Mouse (Mus musculus) embryonic facial prominence, embryonic 12.5 days (tissue): ENCODE measurements at regions not wholly inside any gene's neighbourhood (a gene's known extent, or its start where the extent isn't known, plus 50 kb on each side); places are given as distances from the start of the nearest gene placed in this dataset.

ENCODE experiments used
- ATAC-seq: fragments of 200-750 bp; cut with Nextera tagmentation; 2 replicates; pipeline ENCODE4 v1.8.0; 2017; ENCODE audit not compliant: insufficient number of reproducible peaks, insufficient read depth, low FRiP score, low TSS enrichment
- H3K27ac ChIP-seq: fragments of 300-500 bp; sonication (generic); 2 replicates; pipeline ENCODE4 v1.5.1; 2016; ENCODE audit warnings: mild to moderate bottlenecking
- H3K27me3 ChIP-seq: fragments of 300-500 bp; sonication (generic); 2 replicates; pipeline ENCODE4 v1.6.1; 2016; ENCODE audit warnings: mild to moderate bottlenecking, moderate library complexity
- H3K36me3 ChIP-seq: fragments of 300-500 bp; sonication (generic); 2 replicates; pipeline ENCODE4 v1.6.1; 2016; ENCODE audit warnings: mild to moderate bottlenecking
- H3K4me1 ChIP-seq: fragments of 300-500 bp; sonication (generic); 2 replicates; pipeline ENCODE4 v1.6.1; 2016
- H3K4me2 ChIP-seq: fragments of 300-500 bp; sonication (generic); replicated peaks from 2 replicates; pipeline ENCODE4 v1.6.1; 2016; ENCODE audit warnings: mild to moderate bottlenecking, moderate library complexity
- H3K4me3 ChIP-seq: fragments of 300-500 bp; sonication (generic); 2 replicates; pipeline ENCODE4 v1.5.1; 2016; ENCODE audit warnings: mild to moderate bottlenecking
- H3K9ac ChIP-seq: fragments of 300-500 bp; sonication (generic); 2 replicates; pipeline ENCODE4 v1.6.1; 2016; ENCODE audit warnings: mild to moderate bottlenecking, moderate library complexity
- H3K9me3 ChIP-seq: fragments of 300-500 bp; sonication (generic); 2 replicates; pipeline ENCODE4 v1.6.1; 2016; ENCODE audit warnings: mild to moderate bottlenecking, moderate library complexity
- WGBS: fragments of 180-500 bp; shearing (Covaris S2); methylation state at CpG from one replicate; pipeline ENCODE4 v1.1.7; 2016; 5-methylcytosine and 5-hydroxymethylcytosine counted together

DNA sequence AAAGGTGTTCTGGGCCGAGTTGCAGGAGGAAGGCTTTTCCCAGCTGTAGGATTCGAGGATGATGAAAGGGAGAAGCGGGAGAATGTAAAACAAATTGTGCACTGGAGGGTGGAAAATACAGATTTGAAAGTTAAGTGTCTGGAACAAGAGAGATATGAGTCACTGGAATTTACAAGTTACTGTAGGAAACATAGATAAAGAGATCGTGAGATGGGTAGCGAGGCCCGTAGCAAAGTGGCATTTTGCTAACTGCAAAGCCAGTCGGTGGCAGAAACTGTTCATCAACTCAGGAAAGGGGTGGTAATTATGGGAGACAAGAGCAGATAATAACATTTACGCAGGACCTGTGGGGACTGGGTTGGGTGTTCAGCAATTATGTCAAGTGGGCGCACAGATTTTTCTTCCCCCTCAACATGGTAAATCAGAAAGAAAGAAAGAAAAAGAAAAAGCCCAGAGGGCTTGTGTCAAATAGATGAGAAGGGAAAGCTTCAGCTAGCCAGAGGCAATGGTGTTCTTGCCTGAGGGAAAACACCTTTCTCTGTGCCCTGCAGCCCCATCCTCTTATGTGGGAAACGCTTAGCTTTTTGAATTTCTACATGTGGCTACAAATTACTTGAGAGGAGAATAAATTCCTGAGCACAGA, 87.2 kb downstream of the Foxb1 start:
- Histone ChIP-seq H3K4me3 (no peak overlapping the region), H3K9me3 (no peaks in the 10 kb centered on the region), H3K27me3 (peaks cover 31% of the 10 kb centered on the region), H3K4me1 (peaks cover 10% of the 10 kb centered on the region), H3K9ac (no peak overlapping the region), H3K4me2 (no peak overlapping the region), H3K27ac (no peak overlapping the region), H3K36me3 (no peaks in the 10 kb centered on the region)
- no peak for ATAC-seq
- WGBS, result 67% methylated on average over 10 of the region's 10 CpGs

DNA sequence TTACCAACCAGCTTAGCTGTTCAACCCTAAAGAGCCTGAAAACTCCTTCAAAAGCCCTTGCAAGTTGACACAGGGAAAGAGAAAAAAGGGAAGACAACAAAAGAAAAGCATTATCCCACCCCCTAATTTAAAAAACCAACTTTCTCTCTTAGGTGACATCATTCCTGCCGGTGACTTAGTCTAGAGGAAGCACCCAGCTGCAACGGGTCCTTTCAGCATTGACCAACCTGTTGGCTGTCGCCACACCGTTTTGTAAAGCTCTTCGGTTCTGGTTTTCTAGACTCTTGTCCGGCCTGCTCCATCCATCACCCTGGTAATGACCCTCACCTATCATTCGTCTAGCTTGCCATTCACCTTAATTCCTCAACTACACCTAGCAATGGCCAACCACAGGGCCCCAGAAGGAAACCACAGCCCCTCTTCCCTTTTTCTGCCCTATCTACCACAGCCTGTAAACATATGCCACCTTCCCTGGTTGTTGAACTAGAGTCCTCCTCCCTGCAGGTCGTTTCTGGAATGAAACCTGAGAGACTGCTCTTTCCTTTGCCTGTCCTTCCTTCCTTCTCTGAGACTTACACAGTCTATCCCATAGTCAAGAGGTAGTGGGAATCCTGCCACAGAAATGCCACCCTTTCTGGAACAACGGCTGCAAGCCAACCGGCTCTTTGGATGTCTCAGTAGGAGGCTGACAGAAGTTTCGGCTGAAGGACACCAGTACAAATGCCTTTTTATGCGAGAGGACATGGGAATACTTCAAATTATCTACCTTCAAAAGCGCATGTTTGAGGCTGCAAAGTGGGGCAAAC, 87.9 kb downstream of the Foxb1 start:
- H3K4me2 ChIP-seq, result no peak overlapping the region
- H3K9me3 ChIP-seq, result no peaks in the 10 kb centered on the region
- H3K36me3 ChIP-seq, result no peaks in the 10 kb centered on the region
- no peak overlapping the region for H3K4me3 ChIP-seq
- H3K9ac ChIP-seq, result no peak overlapping the region
- peaks cover 10% of the 10 kb centered on the region for H3K4me1 ChIP-seq
- no peak overlapping the region for H3K27ac ChIP-seq
- H3K27me3 ChIP-seq, result peaks cover 38% of the 10 kb centered on the region
- no peak for ATAC-seq
- 75% methylated on average over 13 of the region's 13 CpGs for WGBS

DNA sequence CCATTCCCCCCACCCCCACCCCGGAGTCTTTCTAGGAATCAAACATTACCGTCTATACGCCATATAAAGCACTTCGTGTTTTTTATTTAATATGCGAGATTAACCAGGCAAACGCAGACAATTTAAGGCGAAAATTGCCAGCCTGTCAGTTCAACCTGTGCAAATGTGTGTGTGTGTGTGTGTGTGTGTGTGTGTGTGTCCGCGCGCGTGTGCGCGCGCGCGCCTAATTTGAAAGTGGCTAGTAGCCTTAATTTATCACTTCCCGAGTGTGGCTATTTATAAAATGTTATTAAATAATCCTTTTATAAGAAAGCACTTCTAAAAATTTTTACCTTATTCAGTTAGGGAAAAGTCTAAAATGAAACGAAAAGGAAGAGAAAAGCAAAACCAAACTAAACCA, 89.5 kb downstream of the Foxb1 start:
- Histone ChIP-seq H3K4me2 (peak overlapping the region; percentile 44), H3K27ac (no peak overlapping the region), H3K9me3 (no peaks in the 10 kb centered on the region), H3K4me3 (peak overlapping the region; percentile 22), H3K4me1 (peaks cover 10% of the 10 kb centered on the region), H3K27me3 (peaks cover 53% of the 10 kb centered on the region), H3K9ac (no peak overlapping the region), H3K36me3 (no peaks in the 10 kb centered on the region)
- ATAC-seq, result no peak
- WGBS, result 2% methylated on average over 18 of the region's 18 CpGs

DNA sequence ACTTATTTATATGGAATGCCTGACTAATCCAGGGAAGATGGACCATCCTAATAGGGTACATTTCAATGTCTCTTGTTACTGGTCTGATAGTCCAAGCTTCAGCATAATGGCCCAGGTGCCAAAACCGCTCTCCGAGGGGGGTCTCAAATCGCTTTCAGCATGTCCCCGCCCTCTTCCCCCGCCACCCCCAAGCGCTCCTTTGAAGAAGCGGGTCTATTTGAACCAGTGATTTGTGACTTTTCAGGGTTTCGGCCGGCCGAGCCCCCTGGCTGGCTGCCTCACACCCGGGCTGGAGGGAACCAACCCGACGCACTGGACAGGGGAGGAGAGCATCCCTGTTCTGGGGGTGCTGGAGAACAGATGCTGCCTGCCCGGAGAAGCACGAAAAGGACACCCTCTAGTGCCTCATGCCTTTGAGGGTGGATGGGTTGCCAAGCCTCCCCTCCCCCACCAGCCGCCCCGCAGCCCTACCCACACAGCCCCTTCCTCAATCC, 90.1 kb downstream of the Foxb1 start:
- H3K27me3 ChIP-seq, result peaks cover 53% of the 10 kb centered on the region
- H3K27ac ChIP-seq, result no peak overlapping the region
- no peak for ATAC-seq

DNA sequence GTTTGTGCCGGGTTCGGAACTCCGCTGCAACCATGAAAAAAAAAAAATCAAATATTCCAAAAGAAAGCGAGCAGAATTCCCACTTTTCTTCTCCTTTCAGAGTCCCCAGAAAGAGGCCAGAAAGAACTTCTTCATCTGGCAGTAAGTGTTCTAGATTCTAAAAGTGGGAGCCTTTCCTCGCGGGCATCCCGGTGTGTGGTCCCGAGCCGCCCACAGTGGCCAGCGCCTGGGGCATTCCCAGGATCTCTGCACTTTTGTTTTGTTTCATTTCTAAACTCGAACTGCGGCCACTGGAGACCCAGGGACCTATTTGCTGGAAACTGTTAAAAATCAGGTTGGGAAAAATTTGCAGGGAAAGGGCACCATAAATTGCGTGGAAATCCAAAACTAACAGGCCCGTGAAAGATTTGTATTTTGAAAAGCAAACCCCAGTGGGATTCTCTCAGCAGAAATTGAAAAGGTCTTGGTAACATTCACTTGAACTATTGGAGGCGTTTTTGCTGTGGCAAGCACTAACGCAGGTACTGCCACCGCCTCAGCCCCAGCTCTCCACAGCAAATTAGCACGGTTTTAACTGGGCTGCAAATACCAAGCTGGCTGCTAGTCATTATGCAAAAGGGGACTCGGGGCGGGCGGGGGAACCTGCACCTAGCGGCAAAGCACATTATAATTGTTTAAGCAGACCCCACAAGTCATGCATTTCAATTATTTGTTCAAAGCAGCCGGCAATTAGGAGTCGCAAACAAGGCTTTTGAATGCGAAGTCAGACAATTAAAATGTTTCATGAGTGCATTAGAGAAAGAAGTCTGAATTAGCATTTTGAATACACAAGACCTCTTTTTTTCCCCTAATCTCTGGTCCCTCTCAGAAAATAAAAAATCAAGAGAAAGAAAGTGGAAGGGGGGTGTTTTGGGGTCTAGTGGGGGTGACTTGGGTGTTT, 90.9 kb downstream of the Foxb1 start:
- peaks cover 53% of the 10 kb centered on the region for H3K27me3 ChIP-seq
- H3K27ac ChIP-seq, result no peak overlapping the region
- no peak for ATAC-seq
- peak overlapping the region; percentile 44 for H3K4me2 ChIP-seq
- peaks cover 10% of the 10 kb centered on the region for H3K4me1 ChIP-seq
- WGBS, result 2% methylated on average over 25 of the region's 25 CpGs
- H3K4me3 ChIP-seq, result peak overlapping the region; percentile 22; the same call in 1 of the 2 replicates
- H3K9ac ChIP-seq, result no peak overlapping the region
- no peaks in the 10 kb centered on the region for H3K36me3 ChIP-seq
- H3K9me3 ChIP-seq, result no peaks in the 10 kb centered on the region

More for the DNA sequence above, 90.1 kb downstream of the Foxb1 start:
- Histone ChIP-seq H3K4me2 (peak overlapping the region; percentile 44), H3K36me3 (no peaks in the 10 kb centered on the region), H3K9me3 (no peaks in the 10 kb centered on the region), H3K9ac (no peak overlapping the region), H3K4me1 (peaks cover 10% of the 10 kb centered on the region), H3K4me3 (peak overlapping the region; percentile 22)
- 0% methylated on average over 17 of the region's 17 CpGs for WGBS

DNA sequence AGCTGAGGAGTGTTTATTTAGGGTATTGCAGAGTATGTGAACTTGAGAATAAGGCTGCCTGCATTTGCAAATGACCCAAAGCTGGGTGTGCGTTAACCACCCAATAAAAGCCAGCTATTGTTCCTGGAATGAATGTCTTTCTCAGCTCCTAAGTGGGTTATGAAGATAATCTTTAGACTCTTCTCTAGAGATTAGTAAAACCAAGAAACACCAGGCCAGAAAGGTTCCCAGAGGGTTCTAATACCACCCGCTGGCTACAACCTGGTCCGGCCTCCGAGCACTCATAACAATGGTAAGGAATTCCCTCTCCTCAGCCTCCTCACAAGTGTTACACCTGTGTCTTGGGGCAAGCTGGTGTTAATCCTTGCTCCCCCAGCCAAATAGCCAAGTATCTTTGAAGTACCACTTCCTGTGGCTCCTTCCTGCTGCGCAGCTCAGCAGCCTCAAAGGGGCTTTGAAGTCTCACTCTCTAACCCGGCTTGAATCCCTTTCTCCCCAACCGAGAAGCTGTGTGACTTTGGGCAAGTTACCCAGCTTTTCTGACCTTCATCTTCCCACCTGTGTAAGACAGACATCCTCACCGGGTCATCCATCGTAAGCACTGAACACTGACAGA, 92.2 kb downstream of the Foxb1 start:
- 4% methylated on average over 9 of the region's 9 CpGs for WGBS
- no peak overlapping the region for H3K9ac ChIP-seq
- H3K4me2 ChIP-seq, result no peak overlapping the region
- H3K4me1 ChIP-seq, result peaks cover 10% of the 10 kb centered on the region
- no peak overlapping the region for H3K27ac ChIP-seq
- peaks cover 53% of the 10 kb centered on the region for H3K27me3 ChIP-seq
- no peaks in the 10 kb centered on the region for H3K9me3 ChIP-seq
- no peak for ATAC-seq
- H3K36me3 ChIP-seq, result no peaks in the 10 kb centered on the region
- H3K4me3 ChIP-seq, result no peak overlapping the region

DNA sequence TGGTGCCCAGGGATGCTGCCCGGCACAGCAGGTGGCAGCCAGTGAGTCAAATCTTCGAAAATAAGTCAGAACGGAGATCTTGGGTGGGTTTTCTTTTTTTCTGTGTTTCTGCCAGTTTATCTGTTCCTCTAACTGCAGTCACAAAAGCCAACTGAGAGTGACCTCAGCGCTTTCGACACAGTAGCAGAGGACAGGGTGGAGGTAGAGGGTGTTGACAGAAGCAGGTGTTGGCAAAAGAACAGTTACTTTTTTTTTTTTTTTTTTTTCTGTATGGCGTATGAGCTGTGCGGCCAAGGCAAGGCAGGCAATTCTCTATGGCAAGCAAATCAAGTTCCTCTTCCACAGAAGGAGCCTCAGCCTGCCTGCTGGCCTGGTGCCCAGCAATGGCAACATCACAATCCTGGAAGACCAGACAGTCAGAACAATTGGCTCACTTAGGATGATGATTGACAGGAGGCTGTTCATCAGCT, 93.6 kb downstream of the Foxb1 start:
- Histone ChIP-seq H3K4me3 (no peak overlapping the region), H3K9me3 (no peaks in the 10 kb centered on the region), H3K36me3 (no peaks in the 10 kb centered on the region), H3K9ac (no peak overlapping the region), H3K27ac (no peak overlapping the region), H3K4me1 (peaks cover 10% of the 10 kb centered on the region), H3K4me2 (no peak overlapping the region), H3K27me3 (peaks cover 44% of the 10 kb centered on the region)
- no peak for ATAC-seq
- 69% methylated on average over 7 of the region's 7 CpGs for WGBS

DNA sequence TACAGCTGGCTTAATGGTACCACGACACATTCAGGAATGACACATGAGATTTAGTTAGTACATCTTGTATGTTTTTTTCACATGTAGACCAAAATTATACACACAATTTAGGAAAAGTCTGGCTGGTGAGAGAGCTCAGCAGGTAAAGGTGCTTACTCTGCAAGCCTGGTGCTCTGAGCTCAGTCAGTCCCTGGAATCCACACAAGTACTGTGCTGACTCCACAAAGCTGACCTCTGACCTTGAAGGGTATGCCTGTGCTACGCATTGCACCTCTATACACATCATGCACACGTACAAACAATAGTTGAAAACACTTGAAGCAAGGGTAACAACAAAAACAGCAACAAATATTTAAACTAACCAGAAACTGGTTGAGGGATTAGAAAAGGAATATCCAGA, 96.5 kb downstream of the Foxb1 start:
- H3K4me3 ChIP-seq, result no peak overlapping the region
- H3K36me3 ChIP-seq, result no peaks in the 10 kb centered on the region
- H3K9me3 ChIP-seq, result no peaks in the 10 kb centered on the region
- H3K4me1 ChIP-seq, result no peaks in the 10 kb centered on the region
- H3K27ac ChIP-seq, result no peak overlapping the region
- WGBS, result 83% methylated on average over 3 of the region's 3 CpGs
- no peak for ATAC-seq
- no peak overlapping the region for H3K9ac ChIP-seq
- H3K4me2 ChIP-seq, result no peak overlapping the region
- H3K27me3 ChIP-seq, result peaks cover 28% of the 10 kb centered on the region

DNA sequence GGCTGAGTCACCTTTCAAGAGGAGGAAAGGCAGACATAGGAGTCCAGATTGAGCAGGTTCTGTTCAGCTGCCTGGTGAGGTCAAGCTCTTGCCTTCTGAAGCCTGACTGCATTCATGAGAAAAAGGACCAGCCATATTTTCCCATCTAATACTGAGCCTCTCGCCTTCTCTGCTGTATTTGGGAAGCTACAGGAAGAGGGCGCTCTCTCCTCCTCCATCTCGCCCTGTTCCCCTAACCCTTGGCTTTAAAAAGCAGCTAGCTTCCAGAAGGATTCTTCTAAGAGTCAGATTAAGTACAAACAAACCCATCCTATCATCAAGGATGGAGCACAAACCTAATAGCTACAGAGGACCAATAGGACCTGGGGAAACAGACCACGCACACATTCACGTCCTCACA, 98.3 kb downstream of the Foxb1 start:
- no peak overlapping the region for H3K4me3 ChIP-seq
- no peaks in the 10 kb centered on the region for H3K4me1 ChIP-seq
- H3K9me3 ChIP-seq, result no peaks in the 10 kb centered on the region
- peaks cover 10% of the 10 kb centered on the region for H3K27me3 ChIP-seq
- no peak overlapping the region for H3K4me2 ChIP-seq
- H3K36me3 ChIP-seq, result no peaks in the 10 kb centered on the region
- H3K9ac ChIP-seq, result no peak overlapping the region
- H3K27ac ChIP-seq, result no peak overlapping the region
- ATAC-seq, result no peak
- WGBS, result 33% methylated on average over 5 of the region's 5 CpGs

DNA sequence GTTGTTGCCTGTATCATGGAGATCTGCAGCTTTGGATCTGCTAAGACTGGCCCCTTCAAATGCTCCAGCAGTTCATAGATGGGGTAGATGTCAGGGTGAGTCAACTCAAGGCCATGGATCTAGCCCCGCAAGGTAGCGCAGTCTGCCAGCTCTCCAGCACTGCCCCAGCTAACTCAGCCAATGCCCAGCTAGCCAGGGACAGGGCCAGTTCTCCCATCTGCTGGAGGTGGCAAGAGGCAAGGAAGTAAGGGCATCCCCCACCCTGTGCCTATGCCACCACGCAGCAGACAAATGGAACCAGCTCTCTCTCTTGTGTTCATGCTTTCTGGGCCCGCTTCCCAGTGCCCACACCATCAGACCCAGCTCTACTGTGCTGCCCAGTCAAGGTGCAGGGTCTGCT, 102.5 kb downstream of the Foxb1 start:
- Histone ChIP-seq H3K4me1 (no peaks in the 10 kb centered on the region), H3K4me3 (no peak overlapping the region)
- 84% methylated on average over 4 of the region's 4 CpGs for WGBS

DNA sequence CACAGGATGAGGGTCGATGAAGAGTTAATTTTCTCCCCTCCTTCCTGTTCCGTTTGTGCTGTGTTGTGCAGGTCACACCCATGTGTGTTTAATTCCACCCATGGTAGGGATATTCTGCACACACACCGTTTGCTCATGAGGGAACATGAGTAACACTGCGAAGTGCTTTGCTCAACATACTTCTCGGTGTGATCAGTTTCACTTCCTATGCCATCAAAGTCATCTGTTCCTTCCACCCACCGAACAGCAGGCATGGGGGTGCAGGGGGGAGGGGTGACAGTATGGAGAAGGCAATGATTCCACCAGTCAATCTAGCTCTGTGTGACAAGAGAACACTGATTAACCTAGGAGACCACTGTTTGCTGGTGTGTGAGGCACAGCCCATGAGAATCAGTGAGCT, 104.7 kb downstream of the Foxb1 start:
- H3K4me1 ChIP-seq, result no peaks in the 10 kb centered on the region

More for the DNA sequence above, 102.5 kb downstream of the Foxb1 start:
- Histone ChIP-seq H3K36me3 (no peaks in the 10 kb centered on the region), H3K27me3 (no peaks in the 10 kb centered on the region), H3K9ac (no peak overlapping the region), H3K4me2 (no peak overlapping the region), H3K27ac (no peak overlapping the region), H3K9me3 (no peaks in the 10 kb centered on the region)
- ATAC-seq, result no peak

More for the DNA sequence above, 104.7 kb downstream of the Foxb1 start:
- no peak overlapping the region for H3K9ac ChIP-seq
- no peak for ATAC-seq
- H3K27me3 ChIP-seq, result no peaks in the 10 kb centered on the region
- H3K4me3 ChIP-seq, result no peak overlapping the region
- no peaks in the 10 kb centered on the region for H3K9me3 ChIP-seq
- no peak overlapping the region for H3K4me2 ChIP-seq
- H3K27ac ChIP-seq, result no peak overlapping the region
- WGBS, result 69% methylated on average over 6 of the region's 6 CpGs
- no peaks in the 10 kb centered on the region for H3K36me3 ChIP-seq
